Mouse (Mus musculus): ENCODE measurements around the gene Specc1l.

GRCm38 (mm10) chr10:75276427-75277013 lies 64.6 kb downstream of the Specc1l start:
- TF ChIP-seq POLR2A (IDR thresholded peaks at IDR 0.05; ENCODE audit: control insufficient read depth, extremely low read depth, insufficient read depth, low read length, poor library complexity) (no peak), CTCF (IDR thresholded peaks at IDR 0.05; ENCODE audit: borderline replicate concordance, control insufficient read depth, extremely low read depth, insufficient read depth, low read length, poor library complexity) (no peak)
